ENCODE assay signal across 21 mouse cellular contexts in genomic region chr17:25765886-25766285, GRCm38 (mm10). TPM values are rescaled to one million over a fixed set of nuclear protein-coding genes. Genes with fewer than 3 reads are reported as not detected.
DNase-seq lines count a peak whose midpoint lies in the region; ATAC-seq and TF ChIP-seq lines count a peak whose summit lies in the region.
"Had no signal": no experiment of that assay in that cellular context is flagged by ENCODE, and none has a peak within 500 bp of the region (broad histone marks: within the 10 kb centered on the region; RNA-seq: fewer than 3 reads in every experiment).

No protein-coding gene starts in this region.

- TF ChIP-seq POLR2A in brain, embryonic 14.5 days (IDR thresholded peaks at IDR 0.05; ENCODE audit: borderline replicate concordance, extremely low read depth, insufficient read depth, insufficient read length, poor library complexity, severe bottlenecking), result no peak
- no peak for TF ChIP-seq POLR2A in myocyte (IDR thresholded peaks at IDR 0.05; ENCODE audit: insufficient read length, low read depth)

- H3K4me2 ChIP-seq in midbrain, embryonic 12.5 days (replicated peaks), result no peak overlapping the region
- H3K4me2 ChIP-seq in embryonic facial prominence, embryonic 15.5 days (replicated peaks), result no peak overlapping the region
- H3K4me2 ChIP-seq in myocyte (ENCODE audit: low read depth), result no peak overlapping the region
- H3K4me2 ChIP-seq: heart, embryonic 15.5 days; hindbrain, embryonic 15.5 days had no signal

- no peaks in the 10 kb centered on the region for H3K9me3 ChIP-seq in midbrain, embryonic 12.5 days
- no peaks in the 10 kb centered on the region for H3K9me3 ChIP-seq in midbrain, embryonic 10.5 days (replicated peaks)
- no peaks in the 10 kb centered on the region for H3K9me3 ChIP-seq in embryonic facial prominence, embryonic 15.5 days (replicated peaks)
- H3K9me3 ChIP-seq: heart, embryonic 15.5 days; hindbrain, embryonic 15.5 days had no signal

- no peak overlapping the region for H3K4me3 ChIP-seq in midbrain, embryonic 12.5 days
- no peak overlapping the region for H3K4me3 ChIP-seq in midbrain, embryonic 10.5 days
- H3K4me3 ChIP-seq in embryonic facial prominence, embryonic 15.5 days (replicated peaks), result no peak overlapping the region
- H3K4me3 ChIP-seq in myocyte, result no peak overlapping the region
- H3K4me3 ChIP-seq: erythroblast, embryonic 14.5 days; heart, embryonic 15.5 days; hindbrain, embryonic 15.5 days had no signal

- ATAC-seq in midbrain, embryonic 12.5 days (ENCODE audit: low FRiP score, low read depth), result peak; percentile 44; the same call in 1 of the 2 replicates
- ATAC-seq in embryonic facial prominence, embryonic 15.5 days (ENCODE audit: insufficient number of reproducible peaks, low FRiP score, low TSS enrichment, low read depth), result peak; percentile 76
- ATAC-seq: CD4-positive, CD25-positive, alpha-beta regulatory T cell, adult 4 months had no signal

- no peak overlapping the region for H3K27ac ChIP-seq in midbrain, embryonic 12.5 days (replicated peaks)
- no peak overlapping the region for H3K27ac ChIP-seq in midbrain, embryonic 10.5 days (replicated peaks)
- H3K27ac ChIP-seq in embryonic facial prominence, embryonic 15.5 days (replicated peaks), result no peak overlapping the region
- H3K27ac ChIP-seq: heart, embryonic 15.5 days; hindbrain, embryonic 15.5 days had no signal

- H3K4me1 ChIP-seq in midbrain, embryonic 12.5 days, result peaks cover 6% of the 10 kb centered on the region; the same call in 1 of the 2 replicates
- peaks cover 22% of the 10 kb centered on the region for H3K4me1 ChIP-seq in midbrain, embryonic 10.5 days
- H3K4me1 ChIP-seq in embryonic facial prominence, embryonic 15.5 days, result no peaks in the 10 kb centered on the region
- H3K4me1 ChIP-seq: heart, embryonic 15.5 days; hindbrain, embryonic 15.5 days had no signal

- no peaks in the 10 kb centered on the region for H3K36me3 ChIP-seq in midbrain, embryonic 12.5 days
- H3K36me3 ChIP-seq in midbrain, embryonic 10.5 days, result no peaks in the 10 kb centered on the region
- no peaks in the 10 kb centered on the region for H3K36me3 ChIP-seq in embryonic facial prominence, embryonic 15.5 days
- no peaks in the 10 kb centered on the region for H3K36me3 ChIP-seq in myocyte (ENCODE audit: control insufficient read depth, insufficient read depth)
- H3K36me3 ChIP-seq: heart, embryonic 15.5 days; hindbrain, embryonic 15.5 days had no signal

- H3K27me3 ChIP-seq in midbrain, embryonic 12.5 days, result peaks cover 47% of the 10 kb centered on the region
- peaks cover 38% of the 10 kb centered on the region for H3K27me3 ChIP-seq in midbrain, embryonic 10.5 days (ENCODE audit: low read depth, poor library complexity, severe bottlenecking)
- H3K27me3 ChIP-seq in embryonic facial prominence, embryonic 15.5 days, result peaks cover 8% of the 10 kb centered on the region; the same call in 1 of the 2 replicates
- H3K27me3 ChIP-seq in myocyte (ENCODE audit: control insufficient read depth, insufficient read depth, insufficient read length), result no peaks in the 10 kb centered on the region

- WGBS in midbrain, embryonic 12.5 days, result 54% methylated on average over 5 of the region's 5 CpGs
- WGBS in midbrain, embryonic 10.5 days, result 67% methylated on average over 5 of the region's 5 CpGs
- WGBS in embryonic facial prominence, embryonic 15.5 days, result 33% methylated on average over 5 of the region's 5 CpGs

- H3K79me2 ChIP-seq in myocyte (ENCODE audit: control insufficient read depth, insufficient read depth), result no peaks in the 10 kb centered on the region

- no peak overlapping the region for H3K9ac ChIP-seq in midbrain, embryonic 12.5 days (replicated peaks)
- no peak overlapping the region for H3K9ac ChIP-seq in embryonic facial prominence, embryonic 15.5 days
- H3K9ac ChIP-seq: heart, embryonic 15.5 days; hindbrain, embryonic 15.5 days had no signal

- DNase-seq in midbrain, embryonic 10.5 days (ENCODE audit: low spot score), result no peak
- peak; percentile 87 for DNase-seq in brain, embryonic 14.5 days (ENCODE audit: low read depth)
- no peak for DNase-seq in cerebellum, adult 9-10 months
- no peak for DNase-seq in gastrocnemius, postnatal 25 days
- DNase-seq: adrenal gland, postnatal 25 days; cerebellum, postnatal 25 days; heart, adult 18-20 months; kidney, adult 18-20 months; kidney, postnatal 14 days; layer of hippocampus, adult 9-11 months; liver; lung, adult 18-20 months; lung, postnatal 4 days had no signal

- no peak for TF ChIP-seq CTCF in brain, embryonic 14.5 days (IDR thresholded peaks at IDR 0.05; ENCODE audit: borderline replicate concordance, extremely low read depth, insufficient read depth, insufficient read length)

- H3ac ChIP-seq in myocyte (ENCODE audit: control insufficient read depth, insufficient read length), result no peak overlapping the region

TF ChIP-seq in myocyte, 11 proteins besides CTCF, POLR2A, EP300 and RAD21:
- TF ChIP-seq TCF12 (IDR thresholded peaks at IDR 0.05; ENCODE audit: insufficient read depth, poor library complexity, severe bottlenecking), result no peak
- no peak for TF ChIP-seq SRF (IDR thresholded peaks at IDR 0.05; ENCODE audit: control insufficient read depth, insufficient read length, low read depth)
- no peak for TF ChIP-seq TCF3 (IDR thresholded peaks at IDR 0.05; ENCODE audit: insufficient read length, low read depth)
- no peak for TF ChIP-seq POLR2AphosphoS2 (IDR thresholded peaks at IDR 0.05; ENCODE audit: insufficient read length, low read depth)
- peak in 1 of 3 experiments; percentile 7 for TF ChIP-seq MYOG (IDR thresholded peaks at IDR 0.05; ENCODE audit: control insufficient read depth in 1 of 3, insufficient read depth in 1 of 3, insufficient read length in 2 of 3, low read depth in 2 of 3)
- no peak for TF ChIP-seq MAX (IDR thresholded peaks at IDR 0.05; ENCODE audit: low read depth)
- TF ChIP-seq USF1 (IDR thresholded peaks at IDR 0.05; ENCODE audit: low read depth), result no peak
- TF ChIP-seq MYOD1 (IDR thresholded peaks at IDR 0.05; ENCODE audit: control insufficient read depth in 1 of 3, insufficient read length in 2 of 3, low read depth in 2 of 3), result peak in 2 of 3 experiments; percentile 35 to 50
- no peak for TF ChIP-seq CEBPB (IDR thresholded peaks at IDR 0.05; ENCODE audit: insufficient read depth, poor library complexity, severe bottlenecking)
- no peak for TF ChIP-seq E2F4 (IDR thresholded peaks at IDR 0.05; ENCODE audit: insufficient read depth)
TF ChIP-seq in myocyte: peak in this region for 2.

RNA-seq across cellular contexts. Expression of gene Narfl, which starts 7.7 kb away (rescaled TPM):
- 24.8 and 24.9 TPM in 2 replicates for polyA plus RNA-seq in midbrain, embryonic 12.5 days (2016; fragmentation: Nextera tagmentation; extraction: Ambion mirVana)
- polyA plus RNA-seq in midbrain, embryonic 10.5 days (2016; fragmentation: Nextera tagmentation; extraction: Ambion mirVana), result 28.1 and 29.5 TPM in 2 replicates
- polyA plus RNA-seq in brain, embryonic 14.5 days (2012; rRNA removed), result 26.7 and 30.6 TPM in 2 replicates
- 26.9 and 27.1 TPM in 2 replicates for polyA plus RNA-seq in embryonic facial prominence, embryonic 15.5 days (2015; fragmentation: Nextera tagmentation; extraction: Ambion mirVana)
- polyA plus RNA-seq in myocyte (2012; fragmentation: generic; extraction: Trizol), result 31.4 TPM
- 10 to 100 TPM; 28.9 to 30.8 TPM for total RNA-seq in gastrocnemius, postnatal 25 days (2021)

RNA-seq across cellular contexts. Expression of gene Msln, which starts 11.7 kb away (rescaled TPM):
- 0.19 and 0.27 TPM in 2 replicates for polyA plus RNA-seq in midbrain, embryonic 12.5 days (2016; fragmentation: Nextera tagmentation; extraction: Ambion mirVana)
- polyA plus RNA-seq in midbrain, embryonic 10.5 days (2016; fragmentation: Nextera tagmentation; extraction: Ambion mirVana), result 0.16 TPM in 1 of 2 replicates, not detected in the other
- 0.07 and 0.19 TPM in 2 replicates for polyA plus RNA-seq in brain, embryonic 14.5 days (2012; rRNA removed)
- polyA plus RNA-seq in embryonic facial prominence, embryonic 15.5 days (2015; fragmentation: Nextera tagmentation; extraction: Ambion mirVana), result 24.2 and 31.4 TPM in 2 replicates
- 91.8 TPM for polyA plus RNA-seq in myocyte (2012; fragmentation: generic; extraction: Trizol)
- under 1 TPM; 0.43 to 0.62 TPM for total RNA-seq in gastrocnemius, postnatal 25 days (2021)
- total RNA-seq: MEL had no signal
- polyA plus RNA-seq: CD4-positive, CD25-positive, alpha-beta regulatory T cell, adult 4 months; erythroblast, embryonic 14.5 days; hindbrain, embryonic 15.5 days had no signal

RNA-seq across cellular contexts. Expression of gene Haghl, which starts 19.6 kb away (rescaled TPM):
- polyA plus RNA-seq in midbrain, embryonic 12.5 days (2016; fragmentation: Nextera tagmentation; extraction: Ambion mirVana), result 114 and 116 TPM in 2 replicates
- 75.8 and 103 TPM in 2 replicates for polyA plus RNA-seq in midbrain, embryonic 10.5 days (2016; fragmentation: Nextera tagmentation; extraction: Ambion mirVana)
- 167 and 268 TPM in 2 replicates for polyA plus RNA-seq in brain, embryonic 14.5 days (2012; rRNA removed)
- 62.0 and 67.2 TPM in 2 replicates for polyA plus RNA-seq in embryonic facial prominence, embryonic 15.5 days (2015; fragmentation: Nextera tagmentation; extraction: Ambion mirVana)
- polyA plus RNA-seq in myocyte (2012; fragmentation: generic; extraction: Trizol), result 29.8 TPM
- total RNA-seq in gastrocnemius, postnatal 25 days (2021), result 10 to 100 TPM in 1 of 2 experiments, 1 to 10 TPM in 1; 9.0 to 10.5 TPM

RNA-seq across cellular contexts. Expression of gene Ccdc78, which starts 20.5 kb away (rescaled TPM):
- 0.40 and 0.68 TPM in 2 replicates for polyA plus RNA-seq in midbrain, embryonic 12.5 days (2016; fragmentation: Nextera tagmentation; extraction: Ambion mirVana)
- 0.79 and 1.2 TPM in 2 replicates for polyA plus RNA-seq in midbrain, embryonic 10.5 days (2016; fragmentation: Nextera tagmentation; extraction: Ambion mirVana)
- polyA plus RNA-seq in brain, embryonic 14.5 days (2012; rRNA removed), result 0.08 and 0.11 TPM in 2 replicates
- 2.9 and 4.8 TPM in 2 replicates for polyA plus RNA-seq in embryonic facial prominence, embryonic 15.5 days (2015; fragmentation: Nextera tagmentation; extraction: Ambion mirVana)
- polyA plus RNA-seq in myocyte (2012; fragmentation: generic; extraction: Trizol), result 0.08 TPM
- total RNA-seq in gastrocnemius, postnatal 25 days (2021), result not detected
- total RNA-seq: adrenal gland, postnatal 25 days had no signal
- polyA plus RNA-seq: erythroblast, embryonic 14.5 days had no signal

RNA-seq across cellular contexts. Expression of gene Fam173a, which starts 26.8 kb away (rescaled TPM):
- polyA plus RNA-seq in midbrain, embryonic 12.5 days (2016; fragmentation: Nextera tagmentation; extraction: Ambion mirVana), result 81.8 and 86.1 TPM in 2 replicates
- 71.8 and 88.0 TPM in 2 replicates for polyA plus RNA-seq in midbrain, embryonic 10.5 days (2016; fragmentation: Nextera tagmentation; extraction: Ambion mirVana)
- polyA plus RNA-seq in brain, embryonic 14.5 days (2012; rRNA removed), result 93.9 and 145 TPM in 2 replicates
- polyA plus RNA-seq in embryonic facial prominence, embryonic 15.5 days (2015; fragmentation: Nextera tagmentation; extraction: Ambion mirVana), result 95.7 and 99.3 TPM in 2 replicates
- 61.0 TPM for polyA plus RNA-seq in myocyte (2012; fragmentation: generic; extraction: Trizol)
- total RNA-seq in gastrocnemius, postnatal 25 days (2021), result 10 to 100 TPM; 35.0 to 38.5 TPM

Comparison
In these comparisons a context has a peak if more than half of its experiments do, and no peak if none do; other contexts are left out.
1. RNA of gene Msln, which starts 11.7 kb away (polyA plus RNA-seq): 91.8 TPM in myocyte (single experiment) and 24.2 to 31.4 TPM in embryonic facial prominence, embryonic 15.5 days; 0.19 to 0.27 TPM in midbrain, embryonic 12.5 days, 0.16 TPM in midbrain, embryonic 10.5 days and 0.07 to 0.19 TPM in brain, embryonic 14.5 days; every median in the first group is over 10 times any median in the second.